Mouse (Mus musculus) myocyte (in vitro differentiated cells): Measurements from ENCODE around the gene Dclk2.

Experiments used
- CEBPB ChIP-seq: IDR thresholded peaks from 2 replicates; pipeline ENCODE4 v1.6.1; 2011; ENCODE audit warnings: mild to moderate bottlenecking, moderate library complexity; ENCODE audit not compliant: poor library complexity, insufficient read depth, severe bottlenecking
- E2F4 ChIP-seq: IDR thresholded peaks from one replicate; pipeline ENCODE4 v1.6.1; 2011; ENCODE audit warnings: mild to moderate bottlenecking, control low read depth, moderate library complexity; ENCODE audit not compliant: insufficient read depth
- MAX ChIP-seq: IDR thresholded peaks from one replicate; pipeline ENCODE4 v1.6.1; 2011; ENCODE audit warnings: low read depth, mild to moderate bottlenecking, control low read depth
- MYOD1 ChIP-seq, 3 experiments: IDR thresholded peaks; one replicate each; pipeline ENCODE4 v1.6.1; 2011; ENCODE audit warnings: control low read depth in 2 of 3, low read depth in 2 of 3, mild to moderate bottlenecking in 2 of 3, moderate library complexity in 1 of 3; ENCODE audit not compliant: insufficient read length in 2 of 3, control insufficient read depth in 1 of 3
- POLR2A ChIP-seq: IDR thresholded peaks from one replicate; pipeline ENCODE4 v1.6.1; 2011; ENCODE audit warnings: low read depth, mild to moderate bottlenecking, control low read depth, moderate library complexity; ENCODE audit not compliant: insufficient read length
- USF1 ChIP-seq: IDR thresholded peaks from one replicate; pipeline ENCODE4 v1.6.1; 2011; ENCODE audit warnings: low read depth, mild to moderate bottlenecking, control low read depth, moderate library complexity

- TF ChIP-seq E2F4 (no peak), USF1 (no peak), POLR2A (no peak), MYOD1 (IDR thresholded peaks at IDR 0.05; ENCODE audit: control insufficient read depth in 1 of 3, insufficient read length in 2 of 3, low read depth in 2 of 3) (no peak), MAX (no peak), CEBPB (no peak)
Measured at GRCm38 (mm10) chr3:86804265-86804664, 116.4 kb downstream of the Dclk2 start.
